Mouse (Mus musculus): ENCODE data around the gene Atp13a3. TPM values are rescaled to one million over a fixed set of nuclear protein-coding genes. Genes with fewer than 3 reads are reported as not detected.

Gene Atp13a3
- polyA plus RNA-seq, 1 experiment, result 3.3 TPM

- Histone ChIP-seq H3K4me3 (replicated peaks) (no peak overlapping the region), H3K4me1 (peaks cover 14% of the 10 kb centered on the region), H3K9me3 (no peaks in the 10 kb centered on the region), H3K27me3 (replicated peaks) (peaks cover 24% of the 10 kb centered on the region), H3K36me3 (replicated peaks; ENCODE audit: low read length) (no peaks in the 10 kb centered on the region)
- TF ChIP-seq GATA1 (IDR thresholded peaks at IDR 0.05; ENCODE audit: borderline replicate concordance, low read length) (no peak), FLI1 (IDR thresholded peaks at IDR 0.05; ENCODE audit: low read length) (no peak)
Observed at GRCm38 (mm10) chr16:30424053-30424452, 18.3 kb upstream of the Atp13a3 start.

- Histone ChIP-seq H3K4me3 (replicated peaks) (no peak overlapping the region), H3K9me3 (no peaks in the 10 kb centered on the region), H3K27me3 (replicated peaks) (peaks cover 23% of the 10 kb centered on the region), H3K36me3 (replicated peaks; ENCODE audit: low read length) (no peaks in the 10 kb centered on the region), H3K4me1 (peaks cover 20% of the 10 kb centered on the region)
- no peak for TF ChIP-seq FLI1 (IDR thresholded peaks at IDR 0.05; ENCODE audit: low read length)
- TF ChIP-seq GATA1 (IDR thresholded peaks at IDR 0.05; ENCODE audit: borderline replicate concordance, low read length), result no peak
Observed at GRCm38 (mm10) chr16:30416707-30417106, 10.9 kb upstream of the Atp13a3 start.

- no peak for TF ChIP-seq FLI1 (IDR thresholded peaks at IDR 0.05; ENCODE audit: low read length)
- no peak for TF ChIP-seq GATA1 (IDR thresholded peaks at IDR 0.05; ENCODE audit: borderline replicate concordance, low read length)
- H3K4me1 ChIP-seq, result peaks cover 20% of the 10 kb centered on the region
- H3K36me3 ChIP-seq (replicated peaks; ENCODE audit: low read length), result no peaks in the 10 kb centered on the region
- no peak overlapping the region for H3K4me3 ChIP-seq (replicated peaks)
- H3K27me3 ChIP-seq (replicated peaks), result peaks cover 25% of the 10 kb centered on the region
- no peaks in the 10 kb centered on the region for H3K9me3 ChIP-seq
Observed at GRCm38 (mm10) chr16:30416284-30416683, 10.5 kb upstream of the Atp13a3 start.

- TF ChIP-seq GATA1 (IDR thresholded peaks at IDR 0.05; ENCODE audit: borderline replicate concordance, low read length) (no peak), FLI1 (IDR thresholded peaks at IDR 0.05; ENCODE audit: low read length) (no peak)
- Histone ChIP-seq H3K4me1 (peaks cover 20% of the 10 kb centered on the region), H3K36me3 (replicated peaks; ENCODE audit: low read length) (no peaks in the 10 kb centered on the region), H3K4me3 (replicated peaks) (no peak overlapping the region), H3K9me3 (no peaks in the 10 kb centered on the region), H3K27me3 (replicated peaks) (peaks cover 34% of the 10 kb centered on the region)
Observed at GRCm38 (mm10) chr16:30412680-30413079, 6.9 kb upstream of the Atp13a3 start.

GRCm38 (mm10) chr16:30410914-30411313, 5.1 kb upstream of the Atp13a3 start:
- no peak overlapping the region for H3K4me3 ChIP-seq (replicated peaks)
- TF ChIP-seq GATA1 (IDR thresholded peaks at IDR 0.05; ENCODE audit: borderline replicate concordance, low read length), result no peak
- no peak for TF ChIP-seq FLI1 (IDR thresholded peaks at IDR 0.05; ENCODE audit: low read length)
- H3K36me3 ChIP-seq (replicated peaks; ENCODE audit: low read length), result no peaks in the 10 kb centered on the region
- peaks cover 15% of the 10 kb centered on the region for H3K4me1 ChIP-seq
- peaks cover 33% of the 10 kb centered on the region for H3K27me3 ChIP-seq (replicated peaks)
- H3K9me3 ChIP-seq, result no peaks in the 10 kb centered on the region

- Histone ChIP-seq H3K4me1 (peaks cover 10% of the 10 kb centered on the region), H3K4me3 (replicated peaks) (no peak overlapping the region), H3K27me3 (replicated peaks) (peaks cover 44% of the 10 kb centered on the region), H3K36me3 (replicated peaks; ENCODE audit: low read length) (no peaks in the 10 kb centered on the region), H3K9me3 (no peaks in the 10 kb centered on the region)
- TF ChIP-seq FLI1 (IDR thresholded peaks at IDR 0.05; ENCODE audit: low read length), result no peak
- TF ChIP-seq GATA1 (IDR thresholded peaks at IDR 0.05; ENCODE audit: borderline replicate concordance, low read length), result no peak
Observed at GRCm38 (mm10) chr16:30407513-30407912, 1.7 kb upstream of the Atp13a3 start.

GRCm38 (mm10) chr16:30403528-30403927, 2.2 kb downstream of the Atp13a3 start:
- no peak for TF ChIP-seq FLI1 (IDR thresholded peaks at IDR 0.05; ENCODE audit: low read length)
- no peak for TF ChIP-seq GATA1 (IDR thresholded peaks at IDR 0.05; ENCODE audit: borderline replicate concordance, low read length)
- no peaks in the 10 kb centered on the region for H3K9me3 ChIP-seq
- peaks cover 49% of the 10 kb centered on the region for H3K27me3 ChIP-seq (replicated peaks)
- H3K4me1 ChIP-seq, result peaks cover 22% of the 10 kb centered on the region
- H3K36me3 ChIP-seq (replicated peaks; ENCODE audit: low read length), result no peaks in the 10 kb centered on the region
- no peak overlapping the region for H3K4me3 ChIP-seq (replicated peaks)

- Histone ChIP-seq H3K27me3 (replicated peaks) (peaks cover 38% of the 10 kb centered on the region), H3K4me1 (peaks cover 26% of the 10 kb centered on the region), H3K4me3 (replicated peaks) (no peak overlapping the region), H3K9me3 (peaks cover 4% of the 10 kb centered on the region; the same call in 1 of the 2 replicates), H3K36me3 (replicated peaks; ENCODE audit: low read length) (no peaks in the 10 kb centered on the region)
- TF ChIP-seq FLI1 (IDR thresholded peaks at IDR 0.05; ENCODE audit: low read length) (no peak), GATA1 (IDR thresholded peaks at IDR 0.05; ENCODE audit: borderline replicate concordance, low read length) (no peak)
Observed at GRCm38 (mm10) chr16:30397127-30398057, 8.4 kb downstream of the Atp13a3 start.

- Histone ChIP-seq H3K4me1 (peaks cover 25% of the 10 kb centered on the region), H3K9me3 (peaks cover 4% of the 10 kb centered on the region; the same call in 1 of the 2 replicates), H3K4me3 (replicated peaks) (no peak overlapping the region), H3K27me3 (replicated peaks) (peaks cover 39% of the 10 kb centered on the region), H3K36me3 (replicated peaks; ENCODE audit: low read length) (no peaks in the 10 kb centered on the region)
- no peak for TF ChIP-seq GATA1 (IDR thresholded peaks at IDR 0.05; ENCODE audit: borderline replicate concordance, low read length)
- no peak for TF ChIP-seq FLI1 (IDR thresholded peaks at IDR 0.05; ENCODE audit: low read length)
Observed at GRCm38 (mm10) chr16:30395136-30395535, 10.6 kb downstream of the Atp13a3 start.

- Histone ChIP-seq H3K4me3 (replicated peaks) (no peak overlapping the region), H3K9me3 (peaks cover 4% of the 10 kb centered on the region; the same call in 1 of the 2 replicates), H3K27me3 (replicated peaks) (peaks cover 40% of the 10 kb centered on the region)
Observed at GRCm38 (mm10) chr16:30390650-30391340, 15.0 kb downstream of the Atp13a3 start.

More at GRCm38 (mm10) chr16:30390650-30391340, 15.0 kb downstream of the Atp13a3 start:
- Histone ChIP-seq H3K4me1 (peaks cover 36% of the 10 kb centered on the region), H3K36me3 (replicated peaks; ENCODE audit: low read length) (no peaks in the 10 kb centered on the region)
- TF ChIP-seq FLI1 (IDR thresholded peaks at IDR 0.05; ENCODE audit: low read length), result no peak
- TF ChIP-seq GATA1 (IDR thresholded peaks at IDR 0.05; ENCODE audit: borderline replicate concordance, low read length), result no peak
